Mouse (Mus musculus): Measurements from ENCODE around the gene 1600014C10Rik. TPM values are rescaled to one million over a fixed set of nuclear protein-coding genes. Genes with fewer than 3 reads are reported as not detected.
A peak's percentile ranks its signal among the peaks of the same experiment; 100 is the strongest.

1600014C10Rik gene
- polyA plus RNA-seq, 1 experiment from 2014 or later: 13.9 TPM

DNA sequence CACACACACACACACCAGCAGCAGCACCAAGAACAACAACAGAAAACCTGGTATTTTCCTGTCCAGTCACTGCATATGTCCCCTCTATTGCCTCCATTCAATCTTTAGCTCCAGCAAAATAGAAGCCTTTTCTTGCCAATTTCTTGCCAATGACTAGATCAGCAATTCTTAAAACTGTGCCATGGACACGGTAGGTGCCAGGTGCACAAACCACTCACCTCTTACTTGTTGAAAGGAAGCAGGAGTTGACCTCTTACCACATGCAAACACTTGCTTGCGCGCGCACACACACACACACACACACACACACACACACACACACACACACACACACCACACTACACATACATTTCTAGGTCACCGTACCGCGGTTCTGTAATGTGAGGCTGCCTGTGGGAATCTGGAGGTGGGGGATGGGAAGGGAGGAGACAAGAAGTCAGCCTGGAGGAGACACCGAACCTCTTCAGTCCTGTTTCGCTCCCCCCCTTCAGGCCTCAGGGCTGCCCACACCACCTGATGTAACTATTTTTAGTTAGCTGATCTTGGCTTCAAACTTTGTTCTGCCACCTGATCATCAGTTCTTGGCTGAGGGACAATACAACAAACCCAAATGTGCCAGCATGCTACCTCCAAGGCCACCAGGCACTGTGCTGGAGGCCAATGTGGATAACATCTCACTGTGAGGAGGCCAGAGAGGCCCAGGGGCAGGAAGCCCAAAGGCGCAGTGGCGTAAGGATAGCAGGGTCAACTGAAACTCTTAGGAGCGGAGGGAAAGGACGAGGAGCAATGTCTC, 41.8 kb downstream of the 1600014C10Rik start:
- Histone ChIP-seq H3K27ac (no peak overlapping the region), H3K36me3 (no peaks in the 10 kb centered on the region), H3K4me1 (replicated peaks) (0 out of 2 replicates have a peak, but pooled peaks cover 10% of the 10 kb centered on the region), H3K4me3 (replicated peaks) (no peak overlapping the region), H3K27me3 (replicated peaks) (peaks cover 4% of the 10 kb centered on the region; the same call in 1 of the 2 replicates), H3K9me3 (no peaks in the 10 kb centered on the region), H3K4me2 (replicated peaks) (no peak overlapping the region), H3K9ac (no peak overlapping the region)
- no peak for ATAC-seq
- WGBS: 79% methylated on average over 13 of the region's 13 CpGs

DNA sequence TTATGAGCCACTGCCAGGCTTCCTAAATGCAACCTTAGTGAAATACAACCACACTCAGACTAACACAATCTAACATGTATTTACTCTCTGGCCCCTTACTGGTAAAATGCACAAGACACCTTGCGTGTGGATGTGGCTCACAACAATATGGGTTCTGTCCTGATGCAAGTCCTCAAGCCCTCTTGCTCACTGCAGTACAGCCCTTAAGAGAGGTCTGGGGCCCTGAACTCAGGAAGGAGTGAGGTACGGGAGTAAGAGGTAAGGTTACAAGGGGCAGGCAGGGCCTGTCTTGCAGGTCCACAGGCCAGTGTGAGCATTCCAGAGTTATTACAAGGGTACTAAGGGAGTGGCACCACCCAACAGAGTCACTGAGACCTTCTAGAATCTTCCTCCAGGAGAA, 43.2 kb downstream of the 1600014C10Rik start:
- H3K4me3 ChIP-seq (replicated peaks): no peak overlapping the region

DNA sequence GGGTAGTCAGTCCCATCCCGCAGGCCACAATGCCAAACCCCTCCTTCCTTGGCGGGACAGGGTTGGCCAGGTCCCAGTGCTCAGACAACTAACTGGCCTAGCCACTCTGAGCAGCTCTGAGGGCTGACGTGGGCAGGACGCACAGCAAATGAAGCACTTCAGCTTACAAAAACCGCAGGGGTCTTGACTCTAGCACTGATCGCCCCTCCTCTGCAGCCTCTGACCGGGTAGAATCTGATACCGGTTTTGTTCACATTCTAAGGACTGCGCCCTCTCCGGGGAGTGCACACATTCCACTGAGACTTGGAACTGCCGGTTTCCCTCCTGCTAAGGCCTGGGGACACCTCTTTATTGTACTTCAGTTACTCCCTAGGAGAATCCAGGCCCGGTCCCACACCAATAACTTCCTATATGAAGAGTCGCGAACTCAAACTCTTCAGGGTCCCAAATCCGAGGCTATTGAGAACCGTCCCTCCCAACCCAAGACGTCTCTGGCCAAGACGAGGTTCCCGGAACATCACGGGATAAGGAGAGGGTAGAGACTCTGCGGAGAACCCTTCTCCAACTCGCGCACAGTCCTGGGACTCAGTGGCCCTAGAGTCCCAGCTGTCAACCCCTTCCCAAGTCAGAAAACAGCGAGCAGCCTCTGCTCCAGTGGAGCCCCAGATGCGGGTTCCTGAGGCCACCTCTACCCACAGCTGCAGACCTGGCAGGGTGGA, 44.3 kb downstream of the 1600014C10Rik start:
- H3K27me3 ChIP-seq (replicated peaks): peaks cover 9% of the 10 kb centered on the region
- peak overlapping the region; percentile 69 for H3K9ac ChIP-seq
- peak; percentile 59 for ATAC-seq
- 0 out of 2 replicates have a peak, but pooled peaks cover 10% of the 10 kb centered on the region for H3K4me1 ChIP-seq (replicated peaks)
- no peaks in the 10 kb centered on the region for H3K36me3 ChIP-seq
- H3K27ac ChIP-seq: peak overlapping the region; percentile 70
- H3K4me2 ChIP-seq (replicated peaks): peak overlapping the region; percentile 88
- peak overlapping the region; percentile 69 for H3K4me3 ChIP-seq (replicated peaks)
- WGBS: 1% methylated on average over 25 of the region's 25 CpGs
- H3K9me3 ChIP-seq: no peaks in the 10 kb centered on the region

More for the DNA sequence above, 43.2 kb downstream of the 1600014C10Rik start:
- 73% methylated on average over 2 of the region's 2 CpGs for WGBS
- H3K27me3 ChIP-seq (replicated peaks): peaks cover 9% of the 10 kb centered on the region
- H3K4me1 ChIP-seq (replicated peaks): 0 out of 2 replicates have a peak, but pooled peaks cover 10% of the 10 kb centered on the region
- 0 out of 2 replicates have a peak overlapping the region, but pooled peaks have one; percentile 88 for H3K4me2 ChIP-seq (replicated peaks)
- H3K27ac ChIP-seq: no peak overlapping the region
- no peaks in the 10 kb centered on the region for H3K36me3 ChIP-seq
- no peak for ATAC-seq
- H3K9ac ChIP-seq: no peak overlapping the region
- no peaks in the 10 kb centered on the region for H3K9me3 ChIP-seq

DNA sequence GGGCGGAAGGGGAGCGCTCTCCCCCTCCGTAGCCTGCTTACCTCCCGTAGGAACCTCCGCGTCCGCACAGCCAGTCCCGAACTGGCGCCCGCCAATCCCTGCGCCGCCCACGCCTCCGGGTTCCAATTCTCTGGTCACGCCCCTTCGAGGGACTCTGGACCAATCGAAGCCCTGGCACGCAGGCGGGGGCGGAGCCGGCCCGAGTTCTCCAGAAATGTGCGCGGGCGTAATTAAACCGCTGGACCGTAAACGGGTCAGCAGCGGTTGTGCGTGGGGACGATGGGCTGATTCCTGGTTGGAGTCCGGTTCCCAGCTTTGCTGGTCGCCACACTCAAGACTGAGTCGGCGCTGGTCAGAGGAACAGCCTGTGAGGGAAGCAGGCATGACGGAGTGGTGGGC, 44.9 kb downstream of the 1600014C10Rik start, which contains the start of gene Plekhf1:
Gene Plekhf1 (minus strand): TSS at position 117 of the 399 bp plus-strand sequence.
- Histone ChIP-seq H3K27ac (peak within 1 kb of the TSS; percentile 70), H3K4me1 (replicated peaks) (0 out of 2 replicates have a peak, but pooled peaks cover 10% of the 10 kb centered on the region), H3K4me3 (replicated peaks) (peak within 1 kb of the TSS; percentile 69), H3K4me2 (replicated peaks) (peak within 1 kb of the TSS; percentile 88), H3K27me3 (replicated peaks) (peaks cover 9% of the 10 kb centered on the region), H3K36me3 (no peaks in the 10 kb centered on the region), H3K9ac (peak within 1 kb of the TSS; percentile 69), H3K9me3 (no peaks in the 10 kb centered on the region)
- ATAC-seq: peak; percentile 96
- under 1% methylated on average over 36 of the region's 36 CpGs for WGBS

DNA sequence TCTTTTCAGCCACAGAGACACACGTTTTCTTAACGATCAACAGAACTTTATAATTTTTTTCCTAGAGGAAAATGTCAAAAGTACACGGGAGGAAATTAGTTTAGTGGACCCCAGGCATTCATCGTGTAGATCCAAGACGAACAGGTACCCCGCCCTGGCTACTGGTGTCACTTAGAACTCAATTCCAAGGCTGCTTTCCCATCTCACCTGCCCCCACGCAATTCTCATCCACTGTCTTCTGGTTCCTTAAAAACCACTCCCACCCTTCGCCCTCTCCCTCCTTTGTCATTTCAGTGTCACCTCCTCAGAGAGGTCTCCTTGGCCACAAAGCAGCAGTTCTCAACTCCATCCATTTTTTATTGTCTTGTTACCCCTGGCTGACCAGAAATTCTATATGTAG, 45.3 kb downstream of the 1600014C10Rik start:
- 25% methylated on average over 8 of the region's 8 CpGs for WGBS
- H3K36me3 ChIP-seq: no peaks in the 10 kb centered on the region
- H3K4me3 ChIP-seq (replicated peaks): peak overlapping the region; percentile 69
- peak overlapping the region; percentile 69; the same call in 1 of the 2 replicates for H3K9ac ChIP-seq
- H3K4me2 ChIP-seq (replicated peaks): peak overlapping the region; percentile 88
- 0 out of 2 replicates have a peak, but pooled peaks cover 10% of the 10 kb centered on the region for H3K4me1 ChIP-seq (replicated peaks)
- peaks cover 9% of the 10 kb centered on the region for H3K27me3 ChIP-seq (replicated peaks)
- peak; percentile 4; the same call in 1 of the 2 replicates for ATAC-seq
- no peaks in the 10 kb centered on the region for H3K9me3 ChIP-seq
- no peak overlapping the region for H3K27ac ChIP-seq

DNA sequence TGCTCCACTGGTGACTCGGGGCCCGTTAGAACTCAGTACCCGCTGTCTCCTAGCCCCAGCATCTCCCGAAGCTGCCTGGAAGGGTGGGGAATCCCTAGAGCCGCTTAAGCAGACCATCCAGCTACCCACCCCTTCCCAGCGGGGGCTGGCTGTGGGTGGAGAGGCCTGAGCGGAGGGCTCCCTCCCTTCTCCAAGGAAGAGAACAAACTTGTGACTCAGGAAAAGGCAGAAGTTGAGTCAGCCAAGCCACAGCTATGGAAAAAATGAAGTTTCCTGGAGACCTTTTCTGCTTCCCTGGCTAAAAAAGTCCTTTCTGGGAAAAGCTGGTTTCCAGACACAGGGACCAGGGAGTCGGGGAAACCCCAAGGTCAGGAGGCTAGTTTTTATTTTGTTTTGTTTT, 47.3 kb downstream of the 1600014C10Rik start:
- no peak overlapping the region for H3K4me2 ChIP-seq (replicated peaks)
- peaks cover 9% of the 10 kb centered on the region for H3K27me3 ChIP-seq (replicated peaks)
- H3K4me3 ChIP-seq (replicated peaks): no peak overlapping the region
- H3K4me1 ChIP-seq (replicated peaks): 0 out of 2 replicates have a peak, but pooled peaks cover 7% of the 10 kb centered on the region
- no peak overlapping the region for H3K27ac ChIP-seq
- no peaks in the 10 kb centered on the region for H3K36me3 ChIP-seq
- no peaks in the 10 kb centered on the region for H3K9me3 ChIP-seq
- no peak overlapping the region for H3K9ac ChIP-seq
- WGBS: 27% methylated on average over 8 of the region's 8 CpGs
- ATAC-seq: no peak

DNA sequence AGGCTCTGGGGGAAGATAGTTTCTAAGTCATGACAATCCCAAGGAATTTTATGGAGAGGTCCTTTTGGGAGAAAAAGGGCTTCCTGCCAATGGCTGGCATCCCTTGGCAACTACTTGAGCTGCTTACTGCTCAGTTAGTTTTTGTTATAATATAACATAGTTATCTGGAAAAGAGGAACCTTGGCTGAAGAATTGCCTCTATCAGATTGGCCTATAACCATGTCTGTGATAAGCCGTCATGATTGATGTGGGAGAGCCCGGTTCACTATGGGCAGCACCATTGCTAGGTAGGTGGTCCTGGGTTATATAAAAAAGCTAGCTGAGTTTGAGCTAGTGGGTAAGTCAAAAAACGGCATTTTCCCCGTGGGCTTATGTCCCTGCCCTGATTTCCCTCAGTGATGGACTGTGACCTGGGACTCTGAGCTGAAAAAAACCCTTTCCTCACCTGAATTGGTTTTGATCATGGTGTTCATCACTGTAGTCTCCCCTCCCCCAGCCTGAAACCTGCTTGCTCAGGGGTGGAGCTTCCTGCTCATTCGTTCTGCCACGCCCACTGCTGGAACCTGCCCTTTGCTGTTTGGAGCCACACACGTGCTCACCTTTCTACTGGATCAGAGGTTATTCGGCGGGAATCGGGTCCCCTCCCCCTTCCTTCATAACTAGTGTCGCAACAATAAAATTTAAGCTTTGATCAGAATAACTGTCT, 53.5 kb downstream of the 1600014C10Rik start:
- H3K4me1 ChIP-seq (replicated peaks): no peaks in the 10 kb centered on the region
- no peak overlapping the region for H3K4me3 ChIP-seq (replicated peaks)
- H3K4me2 ChIP-seq (replicated peaks): no peak overlapping the region
- no peak overlapping the region for H3K27ac ChIP-seq
- 39% methylated on average over 11 of the region's 11 CpGs for WGBS
- no peaks in the 10 kb centered on the region for H3K27me3 ChIP-seq (replicated peaks)
- peak; percentile 72 for ATAC-seq
- H3K9ac ChIP-seq: no peak overlapping the region
- H3K9me3 ChIP-seq: no peaks in the 10 kb centered on the region
- no peaks in the 10 kb centered on the region for H3K36me3 ChIP-seq

DNA sequence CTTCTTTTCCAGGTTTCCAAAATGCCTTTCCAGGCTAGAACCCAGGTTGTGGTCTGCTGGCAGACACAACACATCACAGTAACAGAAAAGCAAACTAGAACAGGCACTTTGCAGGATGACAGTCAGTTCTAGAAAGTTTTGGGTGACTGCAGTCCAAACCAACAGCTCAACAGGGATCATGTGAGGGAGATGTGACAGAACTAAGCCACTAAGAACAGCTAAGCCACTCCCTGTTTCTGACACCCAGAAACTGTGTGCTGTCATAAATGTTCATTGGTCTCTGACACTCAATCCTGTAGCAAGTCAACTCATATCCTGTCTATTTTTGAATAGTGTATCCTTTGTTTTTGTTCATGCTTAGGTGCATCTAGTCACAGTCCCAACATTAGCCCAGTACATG, 54.1 kb downstream of the 1600014C10Rik start:
- H3K9ac ChIP-seq: no peak overlapping the region
- H3K27me3 ChIP-seq (replicated peaks): no peaks in the 10 kb centered on the region
- no peaks in the 10 kb centered on the region for H3K36me3 ChIP-seq
- no peak overlapping the region for H3K27ac ChIP-seq
- peak; percentile 65 for ATAC-seq
- H3K4me1 ChIP-seq (replicated peaks): no peaks in the 10 kb centered on the region
- H3K4me2 ChIP-seq (replicated peaks): no peak overlapping the region
- H3K4me3 ChIP-seq (replicated peaks): no peak overlapping the region
- H3K9me3 ChIP-seq: no peaks in the 10 kb centered on the region

DNA sequence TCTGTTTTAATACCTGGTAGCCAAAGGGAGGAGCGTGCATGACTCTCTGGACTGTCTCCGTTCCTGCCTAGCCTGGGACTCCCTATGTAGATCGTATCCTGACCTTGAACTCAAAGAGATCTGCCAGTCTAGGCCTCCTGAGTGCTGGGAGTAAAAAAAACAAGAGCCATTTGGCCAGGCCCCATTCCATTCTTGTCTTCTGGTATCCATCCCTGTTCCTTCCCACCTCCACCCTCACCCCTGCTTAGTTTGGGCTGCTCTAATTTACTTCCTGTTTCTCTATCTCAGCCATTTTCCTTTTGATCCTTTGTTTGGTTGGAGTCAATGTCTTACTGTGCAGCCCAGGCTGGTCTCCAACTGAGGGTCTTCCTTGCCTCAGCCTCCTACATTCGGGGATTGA, 59.4 kb downstream of the 1600014C10Rik start:
- no peaks in the 10 kb centered on the region for H3K9me3 ChIP-seq

More for the DNA sequence above, 59.4 kb downstream of the 1600014C10Rik start:
- Histone ChIP-seq H3K36me3 (no peaks in the 10 kb centered on the region), H3K4me3 (replicated peaks) (no peak overlapping the region), H3K4me2 (replicated peaks) (no peak overlapping the region), H3K9ac (no peak overlapping the region), H3K27ac (no peak overlapping the region), H3K27me3 (replicated peaks) (no peaks in the 10 kb centered on the region), H3K4me1 (replicated peaks) (no peaks in the 10 kb centered on the region)
- ATAC-seq: no peak
- 82% methylated on average over 4 of the region's 4 CpGs for WGBS

Data from intestine, embryonic 15.5 days (tissue).